Mouse (Mus musculus) lung, embryonic 16.5 days (tissue): Measurements from ENCODE around the gene Rag1. TPM values are rescaled to one million over a fixed set of nuclear protein-coding genes. Genes with fewer than 3 reads are reported as not detected.
A peak's percentile ranks its signal among the peaks of the same experiment; 100 is the strongest.

Source experiments
- ATAC-seq: fragments of 200-750 bp; cut with Nextera tagmentation; 2 replicates; pipeline ENCODE4 v1.8.0; 2017; ENCODE audit warnings: low read depth, mild to moderate bottlenecking, moderate library complexity
- H3K27ac ChIP-seq: fragments of 300-500 bp; sonication (generic); 2 replicates; pipeline ENCODE4 v1.5.1; 2014; ENCODE audit warnings: mild to moderate bottlenecking, control low read depth, low read length
- H3K27me3 ChIP-seq: fragments of 300-500 bp; sonication (generic); 2 replicates; pipeline ENCODE4 v1.6.1; 2014; ENCODE audit warnings: low read depth, low read length, mixed read lengths; ENCODE audit not compliant: control insufficient read depth, insufficient read depth
- H3K36me3 ChIP-seq: fragments of 300-500 bp; sonication (generic); 2 replicates; pipeline ENCODE4 v1.6.1; 2014; ENCODE audit warnings: low read length; ENCODE audit not compliant: control insufficient read depth, insufficient read depth
- H3K4me1 ChIP-seq: fragments of 300-500 bp; sonication (generic); replicated peaks from 2 replicates; pipeline ENCODE4 v1.6.1; 2014; ENCODE audit warnings: low read length, mixed read lengths; ENCODE audit not compliant: control insufficient read depth, insufficient read depth
- H3K4me2 ChIP-seq: fragments of 300-500 bp; sonication (generic); 2 replicates; pipeline ENCODE4 v1.6.1; 2014; ENCODE audit warnings: low read depth, low read length, control low read depth
- H3K4me3 ChIP-seq: fragments of 300-500 bp; sonication (generic); 2 replicates; pipeline ENCODE4 v1.5.1; 2014; ENCODE audit warnings: mild to moderate bottlenecking, low read length, control low read depth
- H3K9ac ChIP-seq: fragments of 300-500 bp; sonication (generic); 2 replicates; pipeline ENCODE4 v1.6.1; 2014; ENCODE audit warnings: low read length, control low read depth
- H3K9me3 ChIP-seq: fragments of 300-500 bp; sonication (generic); 2 replicates; pipeline ENCODE4 v1.6.1; 2016; ENCODE audit warnings: low read length; ENCODE audit not compliant: control insufficient read depth
- WGBS: fragments of 180-500 bp; shearing (Covaris S2); extraction: QIAGEN DNeasy Blood & Tissue Kit; methylation state at CpG from one replicate; pipeline ENCODE4 v1.1.7; 2014; 5-methylcytosine and 5-hydroxymethylcytosine counted together
- polyA plus RNA-seq: library from polyadenylated mRNA; unstranded; fragments of >200 nt; fragmentation: Nextera tagmentation; extraction: Ambion mirVana; gene quantifications from 2 replicates; pipeline ENCODE4 v1.2.1, GENCODE M21; 2015

Gene Rag1
- polyA plus RNA-seq, 1 experiment from 2014 or later, result 1.3 TPM

GRCm38 (mm10) chr2:101650446-101650845 lies 1.1 kb upstream of the Rag1 start:
- Histone ChIP-seq H3K9ac (no peak overlapping the region), H3K4me1 (no peaks in the 10 kb centered on the region), H3K36me3 (no peaks in the 10 kb centered on the region), H3K4me3 (no peak overlapping the region), H3K27ac (no peak overlapping the region), H3K27me3 (no peaks in the 10 kb centered on the region; the same call in 1 of the 2 replicates), H3K9me3 (no peaks in the 10 kb centered on the region), H3K4me2 (no peak overlapping the region)
- 56% methylated on average over 1 of the region's 1 CpGs for WGBS
- ATAC-seq, result no peak

GRCm38 (mm10) chr2:101648361-101648760 lies 940 bp downstream of the Rag1 start:
- Histone ChIP-seq H3K4me3 (no peak overlapping the region), H3K27ac (no peak overlapping the region), H3K36me3 (no peaks in the 10 kb centered on the region), H3K4me2 (no peak overlapping the region), H3K9me3 (no peaks in the 10 kb centered on the region), H3K4me1 (no peaks in the 10 kb centered on the region), H3K27me3 (no peaks in the 10 kb centered on the region; the same call in 1 of the 2 replicates), H3K9ac (no peak overlapping the region)
- 78% methylated on average over 2 of the region's 2 CpGs for WGBS
- no peak for ATAC-seq

- no peak for ATAC-seq
- no peak overlapping the region for H3K27ac ChIP-seq
- H3K4me3 ChIP-seq, result no peak overlapping the region
- no peaks in the 10 kb centered on the region for H3K4me1 ChIP-seq
- no peaks in the 10 kb centered on the region for H3K36me3 ChIP-seq
- H3K27me3 ChIP-seq, result no peaks in the 10 kb centered on the region
- H3K9me3 ChIP-seq, result no peaks in the 10 kb centered on the region
- WGBS, result 76% methylated on average over 1 of the region's 1 CpGs
- no peak overlapping the region for H3K9ac ChIP-seq
- H3K4me2 ChIP-seq, result no peak overlapping the region
These were observed 3.5 kb downstream of the Rag1 start for GRCm38 (mm10) chr2:101645841-101646240.

DNA sequence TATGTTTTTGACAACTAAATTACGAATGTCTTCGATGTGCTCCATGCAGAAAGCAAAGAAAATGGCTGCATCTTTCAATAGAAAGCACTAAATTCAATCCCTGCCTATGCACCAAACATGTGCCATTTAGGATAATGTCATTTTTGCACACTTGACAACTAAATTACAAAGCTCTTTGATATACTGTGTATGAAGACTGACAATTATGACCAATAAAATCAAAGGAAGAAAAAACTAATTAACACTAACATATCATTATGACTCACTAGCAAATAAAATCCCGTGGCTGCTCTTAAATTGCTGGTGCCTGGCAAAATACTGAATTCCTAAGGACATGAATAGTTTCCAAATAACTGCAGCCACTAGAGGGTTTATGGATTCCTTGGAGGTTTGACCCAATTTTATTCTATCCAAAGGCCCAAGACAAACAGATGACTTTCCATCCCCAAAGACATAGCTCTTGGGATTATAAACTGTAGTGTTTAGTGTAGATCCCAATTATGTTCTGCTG lies 9.4 kb downstream of the Rag1 start:
- no peak for ATAC-seq
- H3K9ac ChIP-seq, result no peak overlapping the region
- H3K9me3 ChIP-seq, result no peaks in the 10 kb centered on the region
- no peak overlapping the region for H3K4me3 ChIP-seq
- no peak overlapping the region for H3K4me2 ChIP-seq
- H3K27ac ChIP-seq, result no peak overlapping the region
- H3K27me3 ChIP-seq, result no peaks in the 10 kb centered on the region
- H3K4me1 ChIP-seq, result no peaks in the 10 kb centered on the region
- 63% methylated on average over 3 of the region's 3 CpGs for WGBS
- no peaks in the 10 kb centered on the region for H3K36me3 ChIP-seq

DNA sequence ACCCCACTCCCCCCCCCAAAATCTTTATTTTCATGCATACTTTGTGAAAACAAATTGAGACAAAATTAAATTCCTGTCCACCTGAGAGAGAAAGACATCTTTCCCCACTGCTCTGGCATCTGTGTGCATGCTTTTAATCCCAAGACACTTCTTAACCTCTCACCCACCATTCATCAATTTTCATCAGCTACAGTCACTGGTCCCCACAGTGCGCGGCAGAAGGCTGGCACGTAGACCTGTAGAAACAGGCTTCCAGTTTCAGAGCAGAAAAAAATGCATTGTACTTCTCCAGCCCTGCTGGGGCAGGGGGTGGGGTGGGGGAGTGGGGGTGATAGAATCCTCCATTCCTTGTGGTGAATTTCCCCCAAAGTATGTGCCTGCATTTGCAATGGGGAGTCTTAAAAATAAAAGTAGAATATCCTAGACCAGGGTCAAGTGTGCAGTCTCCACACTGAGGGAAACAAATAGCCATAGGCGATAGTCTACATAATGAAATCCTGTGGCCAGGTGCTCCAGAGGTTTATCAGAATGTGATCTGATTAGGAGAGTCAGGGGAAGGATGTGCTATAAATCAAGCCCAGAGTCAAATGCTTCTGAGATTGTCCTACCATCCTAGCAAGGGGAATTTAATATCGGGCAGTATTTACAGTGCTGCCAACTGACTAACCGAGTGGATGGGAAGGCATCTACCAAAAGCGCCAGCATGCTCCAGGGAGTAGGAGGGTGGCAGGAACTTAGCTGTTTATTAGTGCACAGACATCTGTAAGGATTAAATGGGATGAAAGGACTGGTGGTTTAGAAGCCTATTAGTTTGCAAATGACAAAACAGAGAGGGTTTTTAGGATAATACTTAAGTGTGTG lies 10.1 kb downstream of the Rag1 start:
- no peak overlapping the region for H3K27ac ChIP-seq
- H3K9ac ChIP-seq, result no peak overlapping the region
- H3K36me3 ChIP-seq, result no peaks in the 10 kb centered on the region
- no peak overlapping the region for H3K4me2 ChIP-seq
- ATAC-seq, result no peak
- no peaks in the 10 kb centered on the region for H3K4me1 ChIP-seq
- 45% methylated on average over 7 of the region's 7 CpGs for WGBS
- H3K27me3 ChIP-seq, result no peaks in the 10 kb centered on the region
- no peak overlapping the region for H3K4me3 ChIP-seq
- H3K9me3 ChIP-seq, result no peaks in the 10 kb centered on the region

DNA sequence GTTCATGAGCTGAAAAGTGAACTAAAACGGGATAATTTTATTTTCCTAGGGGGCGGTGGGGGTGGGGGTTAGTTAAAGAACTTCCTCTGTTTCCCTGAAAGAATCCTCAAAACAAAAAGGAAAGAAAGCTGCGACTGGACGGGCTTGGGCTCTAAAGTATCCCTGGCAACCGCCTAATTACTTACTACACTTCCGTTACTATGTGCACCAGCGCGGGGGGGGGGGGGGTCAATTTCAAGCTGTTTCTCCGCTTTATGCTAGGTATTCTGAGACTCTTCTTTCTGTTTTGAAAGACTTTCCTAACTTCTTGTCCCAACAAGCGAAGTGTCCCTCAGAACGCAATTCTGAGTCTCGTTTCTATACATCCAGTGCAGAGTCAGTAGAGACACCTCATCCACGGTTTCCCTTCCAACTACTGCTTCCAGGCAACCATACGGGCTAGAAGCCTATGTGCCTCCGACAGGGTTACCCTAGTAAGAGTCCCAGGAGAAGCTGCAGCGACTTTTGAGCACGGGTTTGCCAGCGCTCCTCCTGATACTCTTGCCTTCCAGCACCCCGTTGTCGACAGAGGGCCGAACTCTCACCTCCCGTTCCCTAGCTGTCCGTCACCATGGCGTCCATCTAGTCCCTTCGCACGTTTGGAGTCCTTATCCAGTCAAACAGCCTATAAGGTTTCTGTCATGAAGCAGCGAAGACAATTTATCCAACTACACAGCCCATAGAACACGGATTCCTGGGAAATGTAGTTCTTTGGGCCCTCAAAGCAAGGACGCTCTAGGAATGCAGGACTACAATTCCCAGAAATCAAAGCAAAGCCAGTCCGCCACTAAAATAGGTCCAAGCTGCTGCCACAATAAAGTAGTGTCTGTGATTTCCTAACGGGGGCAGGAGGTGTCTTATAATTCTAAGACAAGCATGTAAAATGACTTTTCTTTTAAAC lies 20.7 kb downstream of the Rag1 start:
- WGBS, result under 1% methylated on average over 31 of the region's 31 CpGs
- peak overlapping the region; percentile 70 for H3K9ac ChIP-seq
- H3K4me1 ChIP-seq, result no peaks in the 10 kb centered on the region
- ATAC-seq, result peak; percentile 99
- H3K4me3 ChIP-seq, result peak overlapping the region; percentile 61
- peak overlapping the region; percentile 72 for H3K27ac ChIP-seq
- H3K36me3 ChIP-seq, result no peaks in the 10 kb centered on the region
- no peaks in the 10 kb centered on the region for H3K9me3 ChIP-seq
- H3K27me3 ChIP-seq, result no peaks in the 10 kb centered on the region
- H3K4me2 ChIP-seq, result peak overlapping the region; percentile 73

DNA sequence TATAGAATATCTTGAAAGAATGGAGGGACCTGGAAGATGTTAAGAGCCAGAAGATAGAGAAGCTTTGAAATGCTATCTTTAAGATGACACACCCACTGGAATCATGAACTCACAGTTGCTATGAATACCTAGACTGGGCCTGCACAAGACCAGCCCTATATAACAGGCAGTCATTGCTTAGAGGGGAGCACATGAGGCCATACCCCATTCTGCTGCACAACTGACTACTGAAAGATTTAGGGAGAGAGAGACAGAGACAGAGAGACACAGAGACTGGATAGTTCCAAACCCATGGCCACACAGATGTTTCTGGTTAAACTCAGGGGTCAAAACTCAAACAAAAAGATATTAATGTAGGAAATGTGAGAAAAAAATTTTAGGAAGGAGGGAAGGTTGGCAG lies 22.1 kb downstream of the Rag1 start:
- Histone ChIP-seq H3K4me2 (no peak overlapping the region), H3K9ac (no peak overlapping the region), H3K27me3 (no peaks in the 10 kb centered on the region), H3K4me1 (no peaks in the 10 kb centered on the region), H3K36me3 (no peaks in the 10 kb centered on the region), H3K9me3 (no peaks in the 10 kb centered on the region), H3K27ac (no peak overlapping the region), H3K4me3 (no peak overlapping the region)
- no peak for ATAC-seq

- H3K4me3 ChIP-seq, result no peak within 1 kb of the TSS
These were observed 24.8 kb downstream of the Rag1 start, which contains the start of gene Rag2 for GRCm38 (mm10) chr2:101624526-101624925. Gene Rag2 (plus strand): TSS chr2:101624718.

GRCm38 (mm10) chr2:101624011-101624410 lies 25.3 kb downstream of the Rag1 start:
- Histone ChIP-seq H3K9me3 (no peaks in the 10 kb centered on the region), H3K27me3 (no peaks in the 10 kb centered on the region), H3K4me1 (peaks cover 3% of the 10 kb centered on the region; the same call in 1 of the 2 replicates), H3K4me3 (no peak overlapping the region), H3K9ac (no peak overlapping the region), H3K4me2 (no peak overlapping the region), H3K27ac (no peak overlapping the region), H3K36me3 (no peaks in the 10 kb centered on the region)
- WGBS, result 53% methylated on average over 2 of the region's 2 CpGs
- ATAC-seq, result no peak

More at GRCm38 (mm10) chr2:101624526-101624925, 24.8 kb downstream of the Rag1 start, which contains the start of gene Rag2:
- Histone ChIP-seq H3K27me3 (no peaks in the 10 kb centered on the region), H3K4me1 (peaks cover 3% of the 10 kb centered on the region; the same call in 1 of the 2 replicates), H3K36me3 (no peaks in the 10 kb centered on the region), H3K9ac (no peak within 1 kb of the TSS), H3K4me2 (no peak within 1 kb of the TSS), H3K9me3 (no peaks in the 10 kb centered on the region), H3K27ac (no peak within 1 kb of the TSS)
- 48% methylated on average over 4 of the region's 4 CpGs for WGBS
- no peak for ATAC-seq
